Mouse (Mus musculus) hindbrain, embryonic 12.5 days (tissue): ENCODE results near the gene Nipal1. TPM values are rescaled to one million over a fixed set of nuclear protein-coding genes. Genes with fewer than 3 reads are reported as not detected.
A peak's percentile ranks its signal among the peaks of the same experiment; 100 is the strongest.

Experiments used
- ATAC-seq: fragments of 200-750 bp; cut with Nextera tagmentation; 2 replicates; pipeline ENCODE4 v1.8.0; 2017; ENCODE audit warnings: moderate TSS enrichment; ENCODE audit not compliant: low FRiP score
- H3K27ac ChIP-seq: fragments of 300-500 bp; sonication (generic); 2 replicates; pipeline ENCODE4 v1.5.1; 2016; ENCODE audit warnings: mild to moderate bottlenecking
- H3K27me3 ChIP-seq: fragments of 300-500 bp; sonication (generic); 2 replicates; pipeline ENCODE4 v1.6.1; 2016; ENCODE audit warnings: mild to moderate bottlenecking
- H3K36me3 ChIP-seq: fragments of 300-500 bp; sonication (generic); 2 replicates; pipeline ENCODE4 v1.6.1; 2016; ENCODE audit warnings: mild to moderate bottlenecking
- H3K4me1 ChIP-seq: fragments of 300-500 bp; sonication (generic); 2 replicates; pipeline ENCODE4 v1.6.1; 2016
- H3K4me2 ChIP-seq: fragments of 300-500 bp; sonication (generic); replicated peaks from 2 replicates; pipeline ENCODE4 v1.6.1; 2016; ENCODE audit warnings: mild to moderate bottlenecking
- H3K4me3 ChIP-seq: fragments of 300-500 bp; sonication (generic); 2 replicates; pipeline ENCODE4 v1.5.1; 2016; ENCODE audit warnings: mild to moderate bottlenecking
- H3K9ac ChIP-seq: fragments of 300-500 bp; sonication (generic); 2 replicates; pipeline ENCODE4 v1.6.1; 2016; ENCODE audit warnings: mild to moderate bottlenecking, moderate library complexity
- H3K9me3 ChIP-seq: fragments of 300-500 bp; sonication (generic); replicated peaks from 2 replicates; pipeline ENCODE4 v1.6.1; 2016; ENCODE audit warnings: mild to moderate bottlenecking
- WGBS: fragments of 180-500 bp; shearing (Covaris S2); methylation state at CpG from one replicate; pipeline ENCODE4 v1.1.7; 2016; 5-methylcytosine and 5-hydroxymethylcytosine counted together
- polyA plus RNA-seq: library from polyadenylated mRNA; unstranded; fragments of >200 nt; fragmentation: Nextera tagmentation; extraction: Ambion mirVana; gene quantifications from 2 replicates; pipeline ENCODE4 v1.2.1, GENCODE M21; 2016

Nipal1 gene
- polyA plus RNA-seq, 1 experiment from 2014 or later = 0.62 TPM

- ATAC-seq = no peak
- H3K4me2 ChIP-seq = peak overlapping the region; percentile 20; the same call in 1 of the 2 replicates
- no peak overlapping the region for H3K4me3 ChIP-seq
- no peaks in the 10 kb centered on the region for H3K9me3 ChIP-seq
- H3K4me1 ChIP-seq = no peaks in the 10 kb centered on the region
- no peak overlapping the region for H3K9ac ChIP-seq
- no peaks in the 10 kb centered on the region for H3K27me3 ChIP-seq
- H3K36me3 ChIP-seq = no peaks in the 10 kb centered on the region
- WGBS = 67% methylated on average over 10 of the region's 10 CpGs
- no peak overlapping the region for H3K27ac ChIP-seq
These were observed 59.1 kb downstream of the Nipal1 start for GRCm38 (mm10) chr5:72706722-72707121.

- Histone ChIP-seq H3K27ac (no peak overlapping the region), H3K27me3 (no peaks in the 10 kb centered on the region), H3K4me1 (no peaks in the 10 kb centered on the region), H3K4me3 (no peak overlapping the region), H3K36me3 (no peaks in the 10 kb centered on the region), H3K4me2 (no peak overlapping the region), H3K9ac (no peak overlapping the region), H3K9me3 (no peaks in the 10 kb centered on the region)
- WGBS = 80% methylated on average over 13 of the region's 13 CpGs
- no peak for ATAC-seq
These were observed 61.9 kb downstream of the Nipal1 start for GRCm38 (mm10) chr5:72709451-72709850.

GRCm38 (mm10) chr5:72709976-72710375 lies 62.4 kb downstream of the Nipal1 start:
- ATAC-seq = no peak
- Histone ChIP-seq H3K9ac (no peak overlapping the region), H3K36me3 (no peaks in the 10 kb centered on the region), H3K4me2 (no peak overlapping the region), H3K27ac (no peak overlapping the region), H3K27me3 (no peaks in the 10 kb centered on the region), H3K4me3 (no peak overlapping the region), H3K4me1 (no peaks in the 10 kb centered on the region), H3K9me3 (no peaks in the 10 kb centered on the region)
- 93% methylated on average over 9 of the region's 9 CpGs for WGBS

- 26% methylated on average over 4 of the region's 4 CpGs for WGBS
- no peaks in the 10 kb centered on the region for H3K4me1 ChIP-seq
- H3K9ac ChIP-seq = no peak overlapping the region
- no peaks in the 10 kb centered on the region for H3K9me3 ChIP-seq
- no peaks in the 10 kb centered on the region for H3K36me3 ChIP-seq
- no peaks in the 10 kb centered on the region for H3K27me3 ChIP-seq
- H3K4me3 ChIP-seq = no peak overlapping the region
- H3K4me2 ChIP-seq = no peak overlapping the region
- no peak for ATAC-seq
- H3K27ac ChIP-seq = no peak overlapping the region
These were observed 63.1 kb downstream of the Nipal1 start for GRCm38 (mm10) chr5:72710572-72711278.

- ATAC-seq = no peak
- Histone ChIP-seq H3K36me3 (no peaks in the 10 kb centered on the region), H3K27me3 (no peaks in the 10 kb centered on the region), H3K4me1 (no peaks in the 10 kb centered on the region), H3K4me2 (no peak overlapping the region), H3K27ac (no peak overlapping the region), H3K4me3 (no peak overlapping the region), H3K9me3 (no peaks in the 10 kb centered on the region), H3K9ac (no peak overlapping the region)
- 62% methylated on average over 7 of the region's 7 CpGs for WGBS
These were observed 73.0 kb downstream of the Nipal1 start for GRCm38 (mm10) chr5:72720587-72720986.

Other genes with a start within 250 kb of the Nipal1 start
- 11.2 and 16.2 TPM in 2 replicates for gene Corin, start 143.3 kb upstream of the Nipal1 start, polyA plus RNA-seq
- 24.2 and 24.9 TPM in 2 replicates for gene Nfxl1, start 88.1 kb upstream of the Nipal1 start, polyA plus RNA-seq
- gene Zar1, start 66.5 kb upstream of the Nipal1 start, polyA plus RNA-seq = 4.0 and 5.9 TPM in 2 replicates
- 5.5 and 5.9 TPM in 2 replicates for gene Gm5868, start 60.2 kb upstream of the Nipal1 start, polyA plus RNA-seq
- not detected in 2 replicates for gene Cnga1, start 3.5 kb upstream of the Nipal1 start, polyA plus RNA-seq
- 0.12 TPM in 1 of 2 replicates, not detected in the other for gene Txk, start 105.0 kb downstream of the Nipal1 start, polyA plus RNA-seq
- 6.5 and 7.8 TPM in 2 replicates for gene Tec, start 220.7 kb downstream of the Nipal1 start, polyA plus RNA-seq